Mouse (Mus musculus) E14TG2a.4 (cell line): ENCODE measurements around the gene Scfd2.

Experiments
- CTCF ChIP-seq: conservative IDR thresholded peaks from 2 replicates; pipeline ENCODE4 v1.5.1; 2014; ENCODE audit warnings: low read length
- NANOG ChIP-seq: IDR thresholded peaks from 2 replicates; pipeline ENCODE4 v1.6.1; 2014; ENCODE audit warnings: borderline replicate concordance, low read length, mixed read lengths
- POU5F1 ChIP-seq: IDR thresholded peaks from 2 replicates; pipeline ENCODE4 v1.6.1; 2014; ENCODE audit warnings: low read length, borderline replicate concordance

DNA sequence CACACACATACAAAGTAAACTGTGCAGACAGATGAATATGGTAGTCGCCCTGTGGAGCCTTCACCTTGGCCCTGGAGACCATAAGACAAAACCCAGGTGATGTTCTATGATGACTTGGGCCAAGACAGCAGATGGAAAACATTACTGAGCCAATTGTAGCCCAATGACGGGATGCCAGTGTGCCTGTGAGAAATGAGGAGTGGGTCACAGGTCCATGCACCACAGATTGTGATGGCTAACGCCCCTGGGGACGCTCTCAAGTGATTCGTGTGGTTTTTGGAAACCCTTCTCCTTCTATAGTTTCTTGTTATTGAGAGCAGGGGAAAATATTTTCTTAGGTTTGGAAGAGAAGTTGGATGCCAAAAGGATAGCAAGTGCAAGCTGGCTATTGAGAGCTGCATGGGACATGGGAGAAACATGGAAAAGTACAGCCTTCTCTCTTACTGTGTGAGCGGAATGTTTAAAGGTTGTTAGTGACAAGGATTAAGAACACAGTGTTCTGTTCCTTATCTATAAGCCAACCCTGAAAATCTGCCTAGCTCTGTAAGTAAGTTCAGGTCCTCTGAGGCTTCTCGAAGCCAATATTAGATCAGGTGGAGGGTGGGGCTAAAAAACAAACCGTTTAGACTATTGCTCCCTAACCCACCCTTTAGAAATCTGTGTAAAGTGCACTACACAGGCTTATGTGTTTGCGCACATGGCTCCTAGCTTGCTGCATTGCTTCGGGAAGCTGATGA is 210.4 kb downstream of the Scfd2 start:
- no peak for TF ChIP-seq CTCF
- no peak for TF ChIP-seq NANOG
- no peak for TF ChIP-seq POU5F1
